Mouse (Mus musculus) urinary bladder, postnatal 10 days (tissue): ENCODE results near the gene Gltpd2.
"Not testable (repeated sequence)": the region's sequence is repeated elsewhere in the genome, so short reads cannot be mapped to it uniquely, and the experiment has no call there.

ENCODE experiments used
- DNase-seq: peaks from one replicate; pipeline ENCODE4 v3.0.0; 2022; ENCODE audit warnings: low spot score

Gene Gltpd2

DNA sequence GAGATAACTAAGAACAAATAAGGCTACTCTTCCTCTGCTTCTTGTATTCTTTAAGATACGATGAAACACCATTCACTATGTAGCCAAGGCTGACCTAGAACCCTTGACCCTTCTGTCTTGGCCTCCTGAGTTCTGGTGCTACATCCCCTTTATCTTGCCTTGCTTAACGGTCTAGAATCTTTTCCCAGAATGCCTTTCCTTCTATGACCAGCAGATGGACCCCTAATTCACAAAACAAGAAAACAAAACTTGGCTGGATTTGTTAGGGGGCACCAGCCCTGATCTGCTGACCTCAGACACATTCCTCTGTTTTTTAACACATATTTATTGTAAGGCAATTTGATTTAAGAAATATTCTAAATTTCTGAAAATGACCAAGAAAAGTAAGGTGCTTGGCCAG lies 2.6 kb upstream of the Gltpd2 start:
- DNase-seq = no peak

DNA sequence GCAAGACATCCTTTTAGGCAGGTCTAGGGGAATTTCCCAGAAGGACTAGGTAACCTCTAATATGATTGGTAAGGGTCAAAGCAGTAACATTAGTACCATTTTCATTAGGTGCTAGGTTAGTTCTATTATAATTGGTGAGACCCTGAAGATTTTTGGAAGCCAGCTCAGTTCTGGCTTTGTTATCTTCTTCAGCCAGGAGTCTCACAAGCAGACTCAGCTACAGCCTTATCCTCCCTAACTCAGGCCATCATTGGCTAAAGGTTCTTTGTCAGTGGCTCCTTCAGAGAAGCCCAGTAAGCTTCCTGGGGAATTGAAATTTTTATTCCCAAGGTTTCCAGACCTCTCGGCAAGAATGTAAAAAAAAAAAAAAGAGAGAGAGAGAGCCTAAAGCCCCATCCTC lies 560 bp upstream of the Gltpd2 start:
- no peak for DNase-seq

DNA sequence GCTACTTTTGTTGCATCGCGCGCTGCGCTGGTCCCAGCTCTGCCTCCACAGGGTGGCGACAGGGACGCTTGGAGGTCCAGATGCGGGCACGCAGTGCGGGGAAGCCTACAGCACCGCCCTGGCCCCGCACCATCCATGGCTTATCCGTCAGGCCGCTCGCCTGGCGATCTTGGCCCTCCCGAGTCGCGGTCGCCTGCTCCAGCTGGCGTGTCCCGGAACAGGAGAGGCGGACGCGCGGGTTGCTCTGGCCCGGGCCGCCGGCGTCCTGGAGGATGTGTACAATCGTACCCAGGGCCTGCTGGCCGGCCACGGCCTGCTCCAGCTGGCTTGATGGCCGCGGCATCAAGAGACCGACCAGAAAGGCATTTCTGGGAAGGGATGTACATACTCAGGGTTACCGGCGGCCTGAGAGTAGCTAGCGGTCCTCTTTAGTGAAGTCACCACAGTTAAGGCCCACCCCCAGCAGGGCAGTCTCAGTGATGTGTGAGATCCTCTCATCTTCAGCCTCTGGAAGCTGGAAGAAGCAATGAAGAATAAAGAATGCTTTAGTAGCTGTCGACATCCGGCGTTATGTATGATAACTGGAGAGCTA lies 1.3 kb downstream of the Gltpd2 start:
- DNase-seq = no peak

DNA sequence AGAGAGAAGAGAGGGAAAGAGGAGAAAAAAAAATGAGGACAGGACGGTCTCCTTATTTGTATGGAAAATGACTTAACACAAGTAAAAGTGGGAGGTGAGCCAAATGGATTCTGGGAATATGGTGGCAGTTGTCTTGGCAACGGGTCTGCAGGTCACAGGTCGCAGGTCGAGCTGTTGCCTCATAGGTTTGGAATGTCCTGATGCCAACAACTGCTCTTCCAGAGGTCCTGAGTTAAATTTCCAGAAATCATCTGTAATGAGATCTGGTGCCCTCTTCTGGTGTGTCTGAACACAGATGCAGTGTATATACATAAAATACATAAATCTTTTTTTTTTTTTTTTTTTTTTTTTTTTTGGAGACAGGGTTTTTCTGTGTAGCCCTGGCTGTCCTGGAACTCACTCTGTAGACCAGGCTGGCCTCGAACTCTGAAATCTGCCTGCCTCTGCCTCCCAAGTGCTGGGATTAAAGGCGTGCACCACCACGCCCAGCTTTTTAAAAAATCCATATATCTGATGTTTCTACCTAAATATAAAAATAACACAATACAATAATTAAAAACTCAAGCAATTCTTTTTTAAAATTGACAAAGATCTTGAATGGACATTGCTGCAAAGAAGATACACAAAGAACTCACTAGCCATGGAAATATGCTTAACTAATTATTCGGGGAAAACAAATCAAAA lies 4.5 kb downstream of the Gltpd2 start:
- not testable (repeated sequence) for DNase-seq

DNA sequence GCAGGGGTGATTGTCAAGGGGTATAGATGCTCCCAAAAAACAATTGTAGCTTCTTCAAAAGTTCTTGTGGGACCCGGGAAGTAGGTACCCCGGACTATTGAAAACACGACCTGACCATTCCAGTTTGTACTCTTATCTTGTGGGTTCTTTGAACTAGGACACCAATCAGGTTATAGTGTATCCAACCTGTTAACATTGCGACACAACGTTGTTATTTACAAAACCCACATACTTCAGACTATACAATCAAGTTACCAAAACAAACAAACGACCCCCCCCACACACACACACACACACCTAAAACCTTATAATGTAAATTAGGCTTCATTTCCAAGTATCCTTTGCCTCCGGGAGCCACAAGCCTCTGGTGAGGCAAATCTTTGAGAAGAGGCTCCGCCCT lies 5.8 kb downstream of the Gltpd2 start:
- no peak for DNase-seq

DNA sequence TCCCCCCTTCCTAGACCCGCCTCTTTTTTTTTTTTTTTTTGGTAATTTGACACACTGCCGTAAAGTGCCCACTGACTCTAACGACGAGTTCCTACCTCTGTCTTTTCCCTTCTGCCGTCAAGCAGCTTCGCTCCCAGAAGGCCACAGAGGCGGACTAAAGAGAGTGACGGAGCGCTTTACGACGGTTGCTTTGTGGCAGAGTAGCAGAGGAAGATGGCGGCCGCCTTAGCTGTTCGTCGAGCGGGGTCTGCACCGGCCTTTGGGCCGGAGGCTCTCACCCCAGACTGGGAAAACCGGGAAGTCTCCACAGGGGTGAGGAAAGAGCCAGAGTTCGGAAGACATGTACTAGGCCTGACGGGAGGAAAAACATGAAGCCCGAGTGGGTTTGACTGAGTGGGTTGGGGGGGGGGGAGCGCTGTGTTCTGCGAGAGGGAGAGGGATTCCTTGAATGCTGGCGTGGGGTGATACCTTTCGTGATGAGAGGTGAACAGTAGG lies 6.2 kb downstream of the Gltpd2 start, which contains the start of gene Psmb6:
TSS of gene Psmb6 (plus strand) at position 184 of the 495 bp plus-strand sequence.
- DNase-seq = peak; percentile 54

DNA sequence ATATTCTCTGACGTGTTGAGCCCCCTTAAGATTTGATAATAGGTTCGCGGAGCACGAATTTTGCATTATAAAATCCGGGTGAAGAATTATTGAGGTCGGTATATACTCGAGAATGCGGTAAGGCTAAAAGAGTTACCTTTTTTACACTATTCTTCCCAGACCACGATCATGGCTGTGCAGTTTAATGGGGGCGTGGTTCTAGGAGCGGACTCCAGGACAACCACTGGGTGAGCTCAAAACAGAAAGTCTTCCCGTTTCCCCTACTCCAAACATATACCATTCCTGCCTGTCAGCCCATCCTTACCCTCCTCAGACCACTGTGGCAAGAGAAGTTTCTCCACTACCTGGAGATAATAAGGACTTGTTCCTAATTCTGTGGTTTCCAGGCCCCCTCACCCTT lies 6.7 kb downstream of the Gltpd2 start:
- no peak for DNase-seq

DNA sequence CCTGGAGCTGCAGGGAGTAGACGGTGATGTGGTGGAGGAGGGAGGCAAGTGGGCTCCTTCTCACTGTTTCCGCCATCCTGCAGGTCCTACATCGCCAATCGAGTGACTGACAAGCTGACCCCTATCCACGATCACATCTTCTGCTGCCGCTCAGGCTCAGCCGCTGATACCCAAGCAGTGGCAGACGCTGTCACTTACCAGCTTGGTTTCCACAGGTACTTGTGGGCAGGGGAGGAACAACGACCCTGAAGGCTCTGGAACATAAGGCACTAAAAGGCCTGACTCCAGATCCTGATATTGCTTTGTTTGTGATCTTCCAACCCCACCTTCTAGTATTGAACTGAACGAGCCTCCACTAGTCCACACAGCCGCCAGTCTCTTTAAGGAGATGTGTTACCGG lies 7.2 kb downstream of the Gltpd2 start:
- no peak for DNase-seq

DNA sequence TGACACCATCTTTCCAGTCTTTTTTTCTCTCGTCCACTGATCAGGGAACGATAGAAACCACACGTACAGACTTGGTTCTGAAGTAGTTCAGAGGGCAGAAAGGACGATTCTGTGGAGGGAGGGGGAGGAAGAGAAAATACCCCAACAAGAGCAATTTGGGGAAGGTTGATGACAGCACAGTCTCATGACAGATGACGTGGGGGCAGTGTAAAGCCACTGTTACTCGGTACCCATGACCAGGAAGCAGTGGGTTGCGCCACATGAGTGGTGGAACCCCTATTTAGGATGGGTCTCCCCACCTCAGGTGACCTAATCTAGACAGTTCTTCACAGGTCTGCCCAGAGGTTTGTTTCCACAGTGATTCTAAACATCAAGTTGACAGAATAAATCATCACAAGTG lies 9.6 kb downstream of the Gltpd2 start:
- no peak for DNase-seq

DNA sequence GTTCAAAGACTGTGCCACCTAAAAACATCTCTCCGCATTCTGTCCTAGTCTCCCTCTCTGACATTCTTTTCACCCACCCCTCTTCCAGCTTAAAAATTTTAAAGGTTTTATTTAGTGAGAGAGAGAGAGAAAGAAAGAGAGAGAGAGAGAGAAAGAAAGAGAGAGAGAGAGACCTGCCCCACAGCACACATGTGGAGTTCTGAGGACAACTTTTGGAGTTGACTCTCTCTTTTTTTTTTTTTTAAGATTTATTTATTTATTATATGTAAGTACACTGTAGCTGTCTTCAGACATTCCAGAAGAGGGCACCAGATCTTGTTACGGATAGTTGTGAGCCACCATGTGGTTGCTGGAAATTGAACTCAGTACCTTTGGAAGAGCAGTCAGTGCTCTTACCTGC lies 12.1 kb downstream of the Gltpd2 start:
- not testable (repeated sequence) for DNase-seq

DNA sequence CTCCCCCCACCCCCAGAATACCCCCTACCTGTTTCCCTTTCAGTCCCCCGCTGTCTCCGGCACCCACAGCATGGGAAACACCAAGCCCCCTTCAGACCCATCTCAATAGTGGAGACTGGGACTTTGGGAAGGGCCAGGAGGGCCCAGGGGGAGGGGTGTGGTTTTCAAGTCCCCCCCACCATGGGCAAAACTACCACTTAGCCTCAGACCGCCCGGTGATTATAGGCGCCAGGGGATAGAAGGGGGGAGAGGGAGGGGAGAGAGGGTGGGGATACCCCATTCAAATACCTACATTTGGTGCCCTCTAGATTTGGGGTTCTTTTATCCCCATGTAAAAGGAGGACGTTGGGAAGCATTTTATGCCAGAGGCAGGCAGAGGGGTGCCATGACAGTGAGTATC lies 13.8 kb downstream of the Gltpd2 start, which contains the start of gene Gm40193:
TSS of gene Gm40193 (minus strand) at position 101 of the 400 bp plus-strand sequence.
- no peak for DNase-seq

DNA sequence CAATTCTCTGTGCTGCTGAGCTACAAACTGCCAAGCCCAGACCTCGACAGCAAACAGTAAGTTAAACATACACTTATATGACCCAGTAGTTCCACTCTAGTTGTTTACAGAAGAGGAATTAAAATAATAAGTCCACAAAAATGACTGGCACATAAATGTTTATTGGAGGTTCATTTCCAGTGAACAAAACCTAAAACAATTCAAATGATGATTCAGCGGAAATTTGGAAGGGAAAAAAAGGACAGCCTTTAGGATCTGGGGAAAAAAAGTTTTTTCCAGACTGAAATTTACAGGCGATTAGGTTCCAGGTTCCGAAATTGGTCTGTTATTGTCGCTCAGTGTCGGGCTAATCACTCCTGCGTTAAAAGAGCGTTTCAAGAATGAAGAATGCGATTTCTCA lies 20.4 kb downstream of the Gltpd2 start:
- no peak for DNase-seq

DNA sequence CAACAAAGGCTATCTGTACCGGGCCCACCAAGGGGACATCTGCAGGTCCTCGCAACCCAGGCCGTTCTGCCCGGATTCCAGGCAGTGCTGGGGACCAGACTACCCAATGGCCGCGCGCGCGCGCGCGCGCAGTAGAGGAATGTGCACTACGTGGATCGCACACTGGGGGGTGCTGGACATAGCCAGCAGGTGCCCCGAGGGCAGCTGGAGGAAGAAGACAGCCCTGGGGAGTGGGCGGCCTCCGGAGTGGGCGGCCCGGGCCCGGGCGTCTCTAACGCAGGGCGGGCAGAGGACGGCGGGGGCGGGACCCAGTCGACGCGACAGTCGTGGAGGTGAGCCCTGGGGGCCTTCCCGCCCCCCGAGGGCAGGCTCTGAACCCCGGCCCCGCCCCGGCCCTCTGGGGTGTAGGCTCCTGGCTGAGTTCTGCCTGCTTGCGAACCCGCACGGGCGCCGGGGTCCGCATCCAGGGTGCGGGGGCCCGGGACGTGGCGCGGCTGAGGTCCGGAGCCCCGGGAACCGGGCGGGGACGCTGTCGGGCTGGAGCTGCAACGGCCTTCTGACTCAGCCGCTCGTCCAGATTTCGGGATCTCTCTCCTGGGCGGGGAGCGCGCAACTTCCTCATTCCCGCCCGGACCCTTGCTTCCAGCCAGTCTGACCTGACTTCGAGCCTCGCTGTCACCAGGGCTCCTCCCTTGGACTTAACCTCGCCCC lies 21.0 kb downstream of the Gltpd2 start, which contains the start of gene Pld2:
TSS of gene Pld2 (plus strand) at position 188 of the 711 bp plus-strand sequence.
- DNase-seq = peak; percentile 62

DNA sequence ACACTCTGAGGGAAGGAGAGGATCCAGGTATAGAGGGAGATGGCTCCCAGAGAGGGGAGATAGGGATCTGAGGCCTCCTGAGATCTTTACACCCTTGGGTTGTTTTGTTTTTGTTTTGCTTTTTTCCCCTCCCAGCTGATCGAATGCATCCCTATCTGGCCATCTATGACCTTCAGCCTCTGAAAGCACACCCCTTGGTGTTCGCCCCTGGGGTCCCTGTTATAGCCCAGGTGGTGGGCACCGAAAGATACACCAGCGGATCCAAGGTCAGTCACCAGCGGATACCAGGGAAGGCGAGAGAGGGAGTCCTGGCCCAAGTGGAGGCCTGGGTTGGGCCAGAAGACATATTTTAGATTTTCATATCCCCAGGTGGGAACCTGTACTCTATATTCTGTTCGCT lies 21.9 kb downstream of the Gltpd2 start:
- no peak for DNase-seq

DNA sequence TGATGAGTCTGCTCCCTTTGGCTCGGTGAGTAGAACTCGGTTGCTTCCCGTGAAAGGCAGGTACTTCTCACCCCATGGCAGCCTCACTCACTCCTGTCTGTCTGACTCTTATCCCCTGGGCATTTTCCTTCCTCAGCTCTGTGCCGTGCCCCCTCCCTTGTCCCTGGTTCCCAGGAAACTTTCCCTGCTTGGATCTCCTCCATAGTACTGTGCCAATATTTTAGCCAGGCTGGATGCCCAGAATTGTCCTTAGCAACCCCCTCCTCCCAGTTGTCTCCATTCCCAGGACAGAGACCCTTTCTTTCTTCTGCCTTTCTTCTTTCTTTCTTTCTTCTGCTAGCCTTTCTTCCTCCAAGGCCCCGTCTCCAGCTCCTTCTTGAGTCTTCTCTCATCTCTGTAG lies 22.4 kb downstream of the Gltpd2 start:
- DNase-seq = no peak

DNA sequence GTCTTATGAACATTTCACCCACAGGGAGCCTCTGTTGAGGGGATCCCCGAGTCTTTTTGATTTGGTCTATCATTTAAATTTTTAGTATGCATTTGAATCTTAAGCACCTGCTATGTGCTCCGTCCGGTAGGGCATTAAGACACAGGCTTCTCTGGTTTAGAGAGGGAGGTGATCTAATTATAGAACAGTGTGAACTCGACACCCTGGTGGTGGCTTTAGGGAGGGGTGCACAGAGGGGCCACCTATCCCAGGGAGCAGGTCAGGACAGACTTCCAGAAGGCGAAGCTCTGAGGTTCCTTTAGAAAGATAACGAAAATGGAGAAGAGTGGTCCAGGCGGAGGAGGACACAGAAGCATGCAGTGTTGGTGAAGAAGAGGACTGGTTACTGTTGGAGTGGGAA lies 25.5 kb downstream of the Gltpd2 start:
- DNase-seq = no peak

DNA sequence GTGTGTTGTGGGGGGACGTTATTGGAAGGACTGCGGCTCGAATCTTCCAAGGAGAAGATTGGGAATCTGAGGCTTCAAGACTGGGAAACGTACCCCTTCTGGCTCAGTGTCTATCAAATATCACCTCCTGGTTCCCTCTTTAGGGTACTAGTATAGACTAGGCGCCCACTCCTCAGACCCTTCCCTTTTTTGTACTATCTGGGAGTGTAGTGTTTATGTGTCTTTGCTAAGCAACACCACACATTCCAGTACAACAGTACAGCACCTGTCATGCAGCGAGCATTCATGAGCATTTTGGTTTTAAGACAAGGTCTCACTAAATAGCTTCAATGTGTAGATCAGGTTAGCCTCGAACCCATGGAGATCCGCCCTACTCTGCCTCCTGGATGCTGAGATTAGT lies 32.5 kb downstream of the Gltpd2 start:
- no peak for DNase-seq

DNA sequence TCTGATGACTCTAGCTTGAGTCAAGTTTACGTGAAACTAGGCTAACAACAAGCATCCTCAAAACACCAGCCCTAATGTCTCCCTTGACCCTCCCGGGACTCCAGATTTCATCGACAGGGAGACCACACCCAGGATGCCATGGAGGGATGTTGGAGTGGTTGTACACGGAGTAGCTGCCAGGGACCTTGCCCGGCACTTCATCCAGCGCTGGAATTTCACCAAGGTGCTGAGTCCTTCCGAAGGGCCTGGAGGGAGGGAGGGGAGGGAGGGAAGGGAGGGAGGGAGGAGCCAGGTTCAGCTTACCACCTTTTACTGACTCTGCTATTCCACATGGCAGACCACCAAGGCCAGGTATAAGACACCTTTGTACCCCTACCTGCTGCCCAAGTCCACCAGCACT lies 34.9 kb downstream of the Gltpd2 start:
- DNase-seq = no peak

DNA sequence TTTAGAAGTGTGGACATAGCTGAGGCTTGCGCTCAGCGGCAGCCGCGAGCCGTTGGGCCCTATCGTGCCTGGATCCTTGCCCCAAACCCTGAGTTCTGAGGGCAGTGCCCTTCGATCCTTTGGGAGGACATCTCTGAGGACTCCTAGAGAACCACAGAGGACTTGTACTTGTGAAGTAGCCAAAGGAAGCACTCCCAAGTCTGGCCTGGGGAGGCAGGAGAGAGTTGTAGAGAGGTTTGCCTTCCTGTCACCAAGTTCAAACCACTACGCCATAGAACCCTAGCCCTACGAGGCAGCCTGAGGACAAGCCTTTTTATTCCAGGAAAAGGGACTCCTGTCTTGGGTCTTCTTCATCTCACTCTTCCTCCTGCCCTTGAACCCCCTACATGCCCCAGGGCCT lies 38.5 kb downstream of the Gltpd2 start:
- DNase-seq = no peak

DNA sequence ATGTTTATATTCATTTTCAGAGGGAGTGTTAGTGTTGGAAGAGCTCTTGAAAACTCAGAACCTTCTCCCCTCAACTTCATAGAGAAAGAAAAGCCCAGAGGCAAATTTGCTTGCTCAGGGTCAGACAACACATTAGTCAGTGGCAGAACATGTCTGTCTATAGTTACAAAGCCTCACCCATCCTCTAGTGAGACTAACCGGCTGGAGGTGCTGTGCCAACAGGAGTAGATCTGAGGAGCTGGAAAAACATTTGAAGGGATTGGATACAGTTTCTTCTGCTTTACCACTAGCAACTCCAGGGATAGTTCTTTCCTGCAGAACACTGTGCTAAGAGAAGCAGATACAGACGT lies 42.9 kb downstream of the Gltpd2 start:
- no peak for DNase-seq

DNA sequence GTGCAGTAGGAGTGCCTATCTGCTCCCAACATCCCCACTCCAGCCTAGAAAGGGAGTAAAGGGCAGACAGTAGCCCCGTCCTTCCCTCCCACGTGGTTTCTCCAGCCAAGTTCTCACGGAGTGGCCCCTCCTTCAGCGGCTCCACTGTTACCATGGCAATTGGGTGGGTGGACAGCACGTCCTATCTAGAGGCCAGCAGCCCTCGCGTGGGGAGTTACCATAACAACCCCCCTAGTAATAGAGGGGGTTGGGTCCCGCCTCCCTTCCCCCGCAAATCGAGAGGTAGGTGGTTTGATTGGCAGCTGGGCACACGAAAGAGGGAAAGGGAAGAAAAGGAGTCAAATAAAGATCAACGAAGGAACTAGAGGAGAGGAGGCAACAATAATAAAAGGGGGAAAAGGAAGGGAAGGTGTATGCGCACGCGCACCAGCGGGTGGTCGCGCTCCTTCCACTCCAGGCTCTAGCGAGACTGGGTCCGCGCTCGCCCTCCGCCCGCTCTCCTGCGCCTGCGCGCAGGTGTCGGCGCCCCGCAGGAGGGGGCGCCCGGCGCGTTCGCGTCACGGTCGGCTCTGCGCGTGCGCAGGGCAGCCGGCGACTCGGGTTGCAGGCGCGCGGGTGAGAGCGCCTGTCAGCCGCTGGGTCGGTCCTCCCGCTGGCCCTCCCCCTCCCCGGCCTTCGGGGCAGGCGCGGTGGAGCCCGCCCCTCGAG lies 43.4 kb downstream of the Gltpd2 start, which contains the start of gene Mink1:
TSS of gene Mink1 (plus strand) at position 595 of the 708 bp plus-strand sequence.
- peak; percentile 54 for DNase-seq

DNA sequence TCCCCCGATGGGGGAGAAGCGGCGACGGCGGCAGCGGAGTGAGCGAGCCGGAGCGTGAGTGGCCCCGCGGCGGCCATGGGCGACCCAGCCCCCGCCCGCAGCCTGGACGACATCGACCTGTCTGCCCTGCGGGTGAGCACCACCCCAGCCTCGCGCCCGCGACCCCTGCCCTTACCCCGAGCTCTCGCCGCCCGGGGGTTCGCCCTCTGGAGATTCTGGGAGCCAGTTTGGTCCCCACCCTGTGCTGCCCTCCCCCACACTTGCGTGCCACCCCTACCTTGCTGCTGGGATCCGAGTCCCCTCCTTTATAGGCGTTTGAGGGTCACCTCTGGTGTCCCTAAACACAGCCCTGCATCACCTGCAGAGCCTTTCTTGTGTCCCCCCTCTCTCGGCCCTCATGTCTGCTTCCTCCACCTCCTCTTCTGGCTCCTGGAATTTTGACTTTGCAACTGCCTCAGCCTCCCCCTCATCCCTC lies 44.0 kb downstream of the Gltpd2 start:
- DNase-seq = no peak
